In the genomic region with DNA sequence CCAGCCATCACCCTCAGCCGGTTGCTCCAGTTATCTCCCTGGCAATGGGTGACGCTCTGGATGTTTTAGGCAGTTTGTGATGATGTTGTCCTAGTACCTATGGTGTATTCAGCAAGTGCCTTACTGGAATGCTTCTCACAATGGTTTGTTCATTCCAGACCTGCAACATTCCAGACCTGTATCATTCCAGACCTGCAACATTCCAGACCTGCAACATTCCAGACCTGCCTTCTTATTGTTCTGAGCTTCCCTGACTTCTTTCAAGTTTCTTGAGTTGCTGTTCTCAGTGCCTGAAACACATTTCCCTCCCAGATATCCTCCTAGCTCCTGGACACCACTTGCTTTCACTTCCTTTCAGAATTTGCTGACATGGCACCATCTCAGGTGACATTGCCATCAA, we compare ENCODE assay signal across 21 mouse cellular contexts.
"Had no signal": no experiment of that assay in that cellular context is flagged by ENCODE, and none has a peak within 500 bp of the region (broad histone marks: within the 10 kb centered on the region; RNA-seq: fewer than 3 reads in every experiment).

No protein-coding gene starts in this region.

- H3K27ac ChIP-seq: lung, embryonic 15.5 days; macrophage; midbrain, embryonic 10.5 days; midbrain, embryonic 12.5 days; neural tube, embryonic 13.5 days; neural tube, embryonic 15.5 days had no signal

- ATAC-seq: liver, postnatal 0 days; midbrain, embryonic 16.5 days had no signal

- H3K9me3 ChIP-seq: lung, embryonic 15.5 days; midbrain, embryonic 10.5 days; midbrain, embryonic 12.5 days; neural tube, embryonic 13.5 days; neural tube, embryonic 15.5 days had no signal

- H3K4me3 ChIP-seq: lung, embryonic 15.5 days; midbrain, embryonic 10.5 days; midbrain, embryonic 12.5 days; myocyte; neural tube, embryonic 13.5 days; neural tube, embryonic 15.5 days had no signal

- H3K4me1 ChIP-seq: lung, embryonic 15.5 days; midbrain, embryonic 10.5 days; midbrain, embryonic 12.5 days; neural tube, embryonic 13.5 days; neural tube, embryonic 15.5 days had no signal

- DNase-seq: liver, postnatal 0 days; lung, adult 2 months; lung, postnatal 14 days; lung, postnatal 36 days; midbrain, embryonic 14.5 days; retina, postnatal 1 day; right cerebral cortex, adult 18-20 months; right cerebral cortex, postnatal 25 days; right cerebral cortex, postnatal 4 days; spleen, adult 18-20 months; thymus, adult 18-20 months; thymus, postnatal 14 days; thymus, postnatal 36 days had no signal

- H3K4me2 ChIP-seq: lung, embryonic 15.5 days; midbrain, embryonic 12.5 days; neural tube, embryonic 13.5 days; neural tube, embryonic 15.5 days had no signal

- H3K9ac ChIP-seq: liver, postnatal 0 days; lung, embryonic 15.5 days; midbrain, embryonic 12.5 days; neural tube, embryonic 13.5 days; neural tube, embryonic 15.5 days had no signal

- H3K27me3 ChIP-seq: lung, embryonic 15.5 days; midbrain, embryonic 12.5 days; neural tube, embryonic 13.5 days; neural tube, embryonic 15.5 days had no signal

- H3K36me3 ChIP-seq: lung, embryonic 15.5 days; midbrain, embryonic 10.5 days; midbrain, embryonic 12.5 days; neural tube, embryonic 13.5 days; neural tube, embryonic 15.5 days had no signal
